Mouse (Mus musculus) lung, embryonic 16.5 days (tissue): Measurements from ENCODE around the gene D8Ertd738e. TPM values are rescaled to one million over a fixed set of nuclear protein-coding genes. Genes with fewer than 3 reads are reported as not detected.

Experiments used
- ATAC-seq: fragments of 200-750 bp; cut with Nextera tagmentation; 2 replicates; pipeline ENCODE4 v1.8.0; 2017; ENCODE audit warnings: low read depth, mild to moderate bottlenecking, moderate library complexity
- H3K27ac ChIP-seq: fragments of 300-500 bp; sonication (generic); 2 replicates; pipeline ENCODE4 v1.5.1; 2014; ENCODE audit warnings: mild to moderate bottlenecking, control low read depth, low read length
- H3K27me3 ChIP-seq: fragments of 300-500 bp; sonication (generic); 2 replicates; pipeline ENCODE4 v1.6.1; 2014; ENCODE audit warnings: low read depth, low read length, mixed read lengths; ENCODE audit not compliant: control insufficient read depth, insufficient read depth
- H3K36me3 ChIP-seq: fragments of 300-500 bp; sonication (generic); 2 replicates; pipeline ENCODE4 v1.6.1; 2014; ENCODE audit warnings: low read length; ENCODE audit not compliant: control insufficient read depth, insufficient read depth
- H3K4me1 ChIP-seq: fragments of 300-500 bp; sonication (generic); replicated peaks from 2 replicates; pipeline ENCODE4 v1.6.1; 2014; ENCODE audit warnings: low read length, mixed read lengths; ENCODE audit not compliant: control insufficient read depth, insufficient read depth
- H3K4me2 ChIP-seq: fragments of 300-500 bp; sonication (generic); 2 replicates; pipeline ENCODE4 v1.6.1; 2014; ENCODE audit warnings: low read depth, low read length, control low read depth
- H3K4me3 ChIP-seq: fragments of 300-500 bp; sonication (generic); 2 replicates; pipeline ENCODE4 v1.5.1; 2014; ENCODE audit warnings: mild to moderate bottlenecking, low read length, control low read depth
- H3K9ac ChIP-seq: fragments of 300-500 bp; sonication (generic); 2 replicates; pipeline ENCODE4 v1.6.1; 2014; ENCODE audit warnings: low read length, control low read depth
- H3K9me3 ChIP-seq: fragments of 300-500 bp; sonication (generic); 2 replicates; pipeline ENCODE4 v1.6.1; 2016; ENCODE audit warnings: low read length; ENCODE audit not compliant: control insufficient read depth
- WGBS: fragments of 180-500 bp; shearing (Covaris S2); extraction: QIAGEN DNeasy Blood & Tissue Kit; methylation state at CpG from one replicate; pipeline ENCODE4 v1.1.7; 2014; 5-methylcytosine and 5-hydroxymethylcytosine counted together
- polyA plus RNA-seq: library from polyadenylated mRNA; unstranded; fragments of >200 nt; fragmentation: Nextera tagmentation; extraction: Ambion mirVana; gene quantifications from 2 replicates; pipeline ENCODE4 v1.2.1, GENCODE M21; 2015

The D8Ertd738e gene
- polyA plus RNA-seq, 1 experiment from 2014 or later, result 333 TPM

DNA sequence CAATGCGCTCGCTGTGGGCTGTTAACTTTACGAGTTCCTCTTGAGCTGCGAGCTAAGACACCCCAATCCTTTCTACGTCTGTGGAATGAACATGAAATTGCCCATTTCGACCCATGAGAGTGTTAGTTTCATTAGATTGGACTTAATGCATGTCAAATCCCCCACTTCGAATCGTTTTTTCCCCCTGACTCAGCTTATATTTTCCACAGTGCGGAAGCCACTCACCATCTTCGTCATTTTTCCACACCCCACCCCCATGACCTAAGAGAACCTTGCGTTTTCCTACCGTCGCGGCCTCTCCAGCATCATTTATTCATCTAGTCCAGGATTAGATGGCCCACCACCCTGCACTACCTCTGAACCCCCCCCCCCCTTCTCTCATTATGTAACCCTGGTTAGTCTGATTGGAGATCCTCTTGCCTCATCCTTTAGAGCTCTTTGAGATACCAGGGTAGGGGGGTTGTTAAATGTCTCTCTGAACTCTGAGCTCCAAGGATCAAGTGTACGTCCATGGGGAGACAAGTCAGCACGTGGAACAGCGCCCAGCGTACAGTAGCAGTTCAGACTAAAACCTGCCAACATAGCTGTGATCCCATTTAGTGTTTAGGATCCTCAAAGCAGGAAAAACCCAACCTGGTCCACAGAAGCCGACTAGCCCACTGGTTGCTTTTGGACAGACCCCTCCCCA is 11.8 kb downstream of the D8Ertd738e start:
- Histone ChIP-seq H3K4me1 (peaks cover 14% of the 10 kb centered on the region), H3K27ac (peak overlapping the region; percentile 70), H3K9ac (peak overlapping the region; percentile 75), H3K27me3 (no peaks in the 10 kb centered on the region), H3K4me3 (peak overlapping the region; percentile 86), H3K4me2 (peak overlapping the region; percentile 61), H3K9me3 (no peaks in the 10 kb centered on the region), H3K36me3 (peaks cover 3% of the 10 kb centered on the region; the same call in 1 of the 2 replicates)
- ATAC-seq, result no peak
- WGBS, result 13% methylated on average over 19 of the region's 19 CpGs

DNA sequence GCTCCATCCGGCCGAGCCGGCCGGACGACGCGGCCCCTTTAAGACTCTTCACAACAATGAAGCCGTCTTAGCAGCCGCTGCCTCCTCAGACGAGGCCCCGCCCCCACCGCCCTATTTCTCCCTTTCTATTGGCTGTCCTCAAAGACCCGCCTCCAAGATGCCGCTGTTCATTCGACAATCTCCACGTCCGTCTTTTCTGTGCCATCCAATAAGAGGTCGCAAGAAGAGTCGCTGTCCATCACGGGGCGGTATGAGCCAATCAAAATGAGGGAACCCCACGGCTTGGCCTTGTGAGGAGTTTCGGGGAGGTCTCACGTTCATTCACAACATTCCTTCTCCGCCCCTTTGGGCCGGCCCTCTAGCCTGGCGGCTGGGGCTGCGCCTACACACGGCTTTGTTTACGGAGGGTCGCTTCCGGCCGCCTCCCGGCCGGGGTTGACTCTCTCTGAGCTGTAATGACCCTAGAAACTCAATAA is 12.5 kb downstream of the D8Ertd738e start, which contains the start of gene Zswim4:
Zswim4 (minus strand) TSS at position 58 of the 476 bp plus-strand sequence.
- Histone ChIP-seq H3K9me3 (no peaks in the 10 kb centered on the region), H3K9ac (peak within 1 kb of the TSS; percentile 99), H3K4me3 (peak within 1 kb of the TSS; percentile 86), H3K27ac (peak within 1 kb of the TSS; percentile 70), H3K36me3 (peaks cover 9% of the 10 kb centered on the region; the same call in 1 of the 2 replicates), H3K4me2 (peak within 1 kb of the TSS; percentile 61), H3K27me3 (no peaks in the 10 kb centered on the region), H3K4me1 (peaks cover 14% of the 10 kb centered on the region)
- WGBS, result under 1% methylated on average over 35 of the region's 35 CpGs
- peak; percentile 99 for ATAC-seq

DNA sequence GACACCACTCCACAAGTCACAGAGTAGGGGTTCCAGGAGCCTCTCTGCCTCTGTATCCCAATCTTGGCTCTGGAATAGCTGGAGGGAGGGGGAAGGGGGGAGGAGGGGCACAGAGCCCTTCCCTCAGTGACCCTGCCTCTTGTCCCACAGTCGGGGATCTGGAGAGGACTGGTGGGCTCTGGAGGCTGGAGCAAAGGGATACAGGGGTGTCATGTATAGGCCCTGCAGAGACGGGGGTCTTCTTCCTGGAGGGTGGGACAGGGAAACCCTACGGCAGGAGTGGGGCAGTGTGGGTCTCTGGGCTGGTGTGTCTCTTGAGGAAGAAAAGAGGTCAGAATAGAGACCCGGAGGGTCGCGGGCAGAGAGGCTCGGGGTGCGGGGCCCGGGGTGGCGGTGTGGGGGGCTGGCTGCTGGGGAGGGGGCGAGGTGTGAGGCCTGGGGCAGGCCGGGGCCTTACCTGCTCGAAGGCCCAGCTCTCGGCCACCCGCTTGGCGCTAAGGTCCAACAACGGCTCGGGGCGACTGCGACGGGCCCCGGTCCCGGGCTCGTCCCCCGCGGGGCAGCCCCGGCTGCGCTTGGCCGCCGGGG is 13.0 kb downstream of the D8Ertd738e start:
- peak overlapping the region; percentile 57 for H3K4me2 ChIP-seq

DNA sequence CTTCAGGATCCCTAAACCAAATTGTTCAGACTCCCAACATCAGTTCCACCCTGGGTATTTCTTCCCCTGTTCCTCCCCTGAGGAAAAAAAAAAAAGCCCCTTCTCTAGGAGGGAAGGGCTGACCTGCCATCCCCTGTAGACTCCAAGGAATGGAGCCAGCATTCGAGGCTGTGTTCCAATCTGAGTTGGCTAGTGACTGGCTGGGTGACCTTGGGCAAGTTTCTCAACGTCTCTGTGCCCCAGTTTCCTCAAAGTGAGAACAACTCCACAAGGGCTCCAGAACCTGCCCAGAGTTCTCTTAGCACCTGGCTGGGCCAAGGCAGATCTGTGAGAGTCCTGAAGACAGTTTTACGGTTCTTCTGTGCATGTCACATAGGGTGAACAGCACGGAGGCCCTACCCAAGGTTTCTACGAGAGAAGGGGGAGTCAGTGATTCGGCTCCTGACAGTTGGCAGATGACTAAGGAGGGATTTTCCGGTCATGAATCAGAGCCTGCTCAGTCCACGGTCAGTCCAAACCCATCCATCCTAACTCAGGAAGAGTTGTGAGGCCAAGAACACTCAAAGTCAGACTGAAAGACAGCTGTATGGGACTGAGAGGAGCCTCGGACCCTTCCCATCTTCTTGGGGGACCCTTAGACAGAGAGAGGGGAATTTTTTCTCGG is 13.6 kb downstream of the D8Ertd738e start:
- Histone ChIP-seq H3K36me3 (peaks cover 11% of the 10 kb centered on the region; the same call in 1 of the 2 replicates), H3K27ac (no peak overlapping the region; the same call in 1 of the 2 replicates), H3K9me3 (no peaks in the 10 kb centered on the region), H3K27me3 (no peaks in the 10 kb centered on the region), H3K4me2 (peak overlapping the region; percentile 57), H3K4me3 (peak overlapping the region; percentile 86), H3K4me1 (peaks cover 11% of the 10 kb centered on the region), H3K9ac (peak overlapping the region; percentile 99)
- no peak for ATAC-seq
- WGBS, result 17% methylated on average over 10 of the region's 10 CpGs

More for the DNA sequence above, 13.0 kb downstream of the D8Ertd738e start:
- Histone ChIP-seq H3K36me3 (peaks cover 11% of the 10 kb centered on the region; the same call in 1 of the 2 replicates), H3K4me1 (peaks cover 11% of the 10 kb centered on the region), H3K27me3 (no peaks in the 10 kb centered on the region), H3K4me3 (peak overlapping the region; percentile 86), H3K9me3 (no peaks in the 10 kb centered on the region), H3K27ac (peak overlapping the region; percentile 64), H3K9ac (peak overlapping the region; percentile 99)
- WGBS, result under 1% methylated on average over 18 of the region's 30 CpGs
- ATAC-seq, result peak; percentile 4

DNA sequence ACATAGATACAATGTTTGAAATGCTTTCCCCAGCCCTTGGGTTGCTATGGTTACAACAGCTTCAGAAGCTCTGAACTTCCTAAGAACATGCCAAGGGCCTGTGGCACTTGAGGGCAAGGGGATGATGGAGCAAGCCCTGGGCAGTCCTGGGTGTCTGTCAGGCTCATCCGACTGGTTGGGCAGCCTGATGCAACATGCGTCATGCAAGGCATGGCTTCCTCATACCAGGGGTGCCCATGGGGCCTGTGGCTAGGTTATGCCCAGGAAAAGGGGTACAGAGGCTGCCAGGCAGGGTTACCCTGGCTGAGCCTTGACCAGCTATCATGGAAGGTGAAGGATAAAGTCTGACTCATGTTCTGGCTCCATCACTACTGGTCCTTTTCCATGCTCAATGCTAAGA is 16.5 kb downstream of the D8Ertd738e start:
- no peak for ATAC-seq
- Histone ChIP-seq H3K4me2 (no peak overlapping the region), H3K36me3 (peaks cover 27% of the 10 kb centered on the region), H3K9me3 (no peaks in the 10 kb centered on the region), H3K27ac (no peak overlapping the region), H3K27me3 (no peaks in the 10 kb centered on the region), H3K4me1 (peaks cover 11% of the 10 kb centered on the region), H3K9ac (no peak overlapping the region), H3K4me3 (no peak overlapping the region)
- 72% methylated on average over 2 of the region's 2 CpGs for whole genome bisulfite sequencing

DNA sequence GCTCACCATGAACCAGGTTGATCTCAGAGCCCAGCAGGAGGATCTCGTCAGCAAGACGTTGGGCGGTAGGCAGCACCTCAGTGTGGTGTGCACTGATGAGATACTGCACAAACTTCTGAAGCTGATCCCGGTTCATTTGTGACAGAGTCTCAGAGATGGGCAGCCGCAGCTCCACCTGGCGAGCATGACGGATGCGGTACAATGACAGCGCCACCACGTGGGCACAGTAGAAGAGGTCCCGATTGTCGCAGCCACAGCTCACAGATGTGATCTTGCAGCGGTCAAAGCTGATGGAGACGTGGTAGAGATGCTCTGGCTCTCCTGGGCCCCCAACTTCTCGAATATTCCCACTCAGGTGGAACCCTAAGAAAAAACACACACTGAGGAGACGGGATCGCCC is 18.8 kb downstream of the D8Ertd738e start:
- peaks cover 5% of the 10 kb centered on the region for H3K4me1 ChIP-seq
- no peak overlapping the region for H3K4me3 ChIP-seq
- H3K27ac ChIP-seq, result no peak overlapping the region
- peaks cover 46% of the 10 kb centered on the region for H3K36me3 ChIP-seq
- WGBS, result 76% methylated on average over 17 of the region's 17 CpGs
- H3K27me3 ChIP-seq, result no peaks in the 10 kb centered on the region
- no peak overlapping the region for H3K4me2 ChIP-seq
- ATAC-seq, result no peak
- no peaks in the 10 kb centered on the region for H3K9me3 ChIP-seq
- no peak overlapping the region for H3K9ac ChIP-seq

DNA sequence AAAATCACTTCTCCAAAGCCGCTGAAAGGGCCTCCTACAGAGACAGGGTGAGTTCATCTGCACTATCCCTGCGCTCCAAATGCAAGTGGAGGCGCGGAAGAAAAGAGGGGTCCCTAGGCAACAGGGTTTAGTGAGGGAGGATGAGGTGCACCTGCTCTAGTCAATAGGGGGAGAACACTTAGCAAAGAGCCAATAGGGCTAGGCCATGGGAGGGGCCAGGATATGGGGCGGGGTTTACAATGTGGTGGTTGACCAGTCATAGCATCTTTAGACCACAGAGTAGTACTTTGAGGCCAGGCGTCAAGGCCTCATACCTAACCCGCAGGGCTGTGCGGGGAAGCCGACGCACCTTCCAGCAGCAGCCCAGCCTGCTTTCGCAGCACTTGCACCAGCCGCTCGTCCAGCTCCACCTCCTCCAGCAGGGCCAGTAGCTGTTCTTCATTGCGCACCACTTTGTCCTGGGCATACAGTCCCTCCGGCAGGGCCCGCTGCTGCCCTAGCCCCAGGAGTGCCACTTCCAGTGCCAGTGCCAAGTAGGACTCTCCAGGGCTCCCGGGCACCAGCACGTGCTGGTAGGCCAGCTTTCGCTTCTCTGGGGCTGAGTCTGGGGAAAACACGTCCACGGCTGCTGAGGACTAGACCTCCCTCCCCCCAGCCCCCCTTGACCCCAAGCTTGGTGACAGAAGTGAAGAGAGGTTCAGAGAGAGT is 26.0 kb downstream of the D8Ertd738e start:
- Histone ChIP-seq H3K4me3 (no peak overlapping the region), H3K27ac (no peak overlapping the region), H3K36me3 (peaks cover 49% of the 10 kb centered on the region), H3K9me3 (no peaks in the 10 kb centered on the region), H3K4me1 (no peaks in the 10 kb centered on the region), H3K9ac (no peak overlapping the region), H3K4me2 (no peak overlapping the region), H3K27me3 (no peaks in the 10 kb centered on the region)
- 81% methylated on average over 21 of the region's 21 CpGs for WGBS
- no peak for ATAC-seq

DNA sequence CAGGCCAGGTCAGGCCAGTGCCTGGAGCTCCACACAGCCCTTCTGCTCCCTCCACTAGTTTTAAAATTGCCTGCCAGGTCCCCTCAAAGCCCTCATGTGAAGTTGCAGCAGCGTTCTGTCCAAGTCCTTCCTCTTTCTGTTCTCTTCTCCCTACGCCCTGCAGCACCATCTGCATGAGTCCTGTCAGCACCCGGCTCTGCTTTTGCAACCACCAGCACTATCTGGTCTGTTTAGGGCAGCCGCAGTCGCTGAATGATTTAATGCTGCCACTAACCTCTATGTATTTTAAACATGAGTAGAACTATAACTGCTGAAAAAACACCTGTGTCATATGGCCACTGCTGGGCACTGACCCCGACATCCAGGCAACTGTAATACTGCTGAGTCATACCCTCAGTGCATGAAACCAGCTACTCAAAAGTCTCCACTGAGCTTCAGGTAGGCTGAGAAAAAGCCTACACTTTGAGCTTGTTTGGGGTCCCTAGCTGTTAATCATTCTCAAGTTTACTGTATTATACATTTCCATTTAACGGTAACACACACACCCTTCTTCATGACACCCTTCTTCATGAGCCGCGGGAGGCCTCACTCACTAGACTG is 26.9 kb downstream of the D8Ertd738e start:
- H3K27ac ChIP-seq, result no peak overlapping the region
- H3K9ac ChIP-seq, result no peak overlapping the region

More for the DNA sequence above, 26.9 kb downstream of the D8Ertd738e start:
- WGBS, result 88% methylated on average over 9 of the region's 9 CpGs
- Histone ChIP-seq H3K9me3 (no peaks in the 10 kb centered on the region), H3K36me3 (peaks cover 51% of the 10 kb centered on the region), H3K4me3 (no peak overlapping the region), H3K27me3 (no peaks in the 10 kb centered on the region), H3K4me2 (no peak overlapping the region), H3K4me1 (no peaks in the 10 kb centered on the region)
- ATAC-seq, result no peak
